Mouse (Mus musculus) 3134 (cell line): ENCODE results near the gene Suz12.
A peak's percentile ranks its signal among the peaks of the same experiment; 100 is the strongest.
"Not testable (repeated sequence)": the region's sequence is repeated elsewhere in the genome, so short reads cannot be mapped to it uniquely, and the experiment has no call there.

Experiments
- DNase-seq: peaks from one replicate; pipeline ENCODE4 v3.0.0-alpha.2; 2011; ENCODE audit warnings: low spot score; ENCODE audit not compliant: insufficient read length; ENCODE audit errors: extremely low read depth

Gene Suz12

DNA sequence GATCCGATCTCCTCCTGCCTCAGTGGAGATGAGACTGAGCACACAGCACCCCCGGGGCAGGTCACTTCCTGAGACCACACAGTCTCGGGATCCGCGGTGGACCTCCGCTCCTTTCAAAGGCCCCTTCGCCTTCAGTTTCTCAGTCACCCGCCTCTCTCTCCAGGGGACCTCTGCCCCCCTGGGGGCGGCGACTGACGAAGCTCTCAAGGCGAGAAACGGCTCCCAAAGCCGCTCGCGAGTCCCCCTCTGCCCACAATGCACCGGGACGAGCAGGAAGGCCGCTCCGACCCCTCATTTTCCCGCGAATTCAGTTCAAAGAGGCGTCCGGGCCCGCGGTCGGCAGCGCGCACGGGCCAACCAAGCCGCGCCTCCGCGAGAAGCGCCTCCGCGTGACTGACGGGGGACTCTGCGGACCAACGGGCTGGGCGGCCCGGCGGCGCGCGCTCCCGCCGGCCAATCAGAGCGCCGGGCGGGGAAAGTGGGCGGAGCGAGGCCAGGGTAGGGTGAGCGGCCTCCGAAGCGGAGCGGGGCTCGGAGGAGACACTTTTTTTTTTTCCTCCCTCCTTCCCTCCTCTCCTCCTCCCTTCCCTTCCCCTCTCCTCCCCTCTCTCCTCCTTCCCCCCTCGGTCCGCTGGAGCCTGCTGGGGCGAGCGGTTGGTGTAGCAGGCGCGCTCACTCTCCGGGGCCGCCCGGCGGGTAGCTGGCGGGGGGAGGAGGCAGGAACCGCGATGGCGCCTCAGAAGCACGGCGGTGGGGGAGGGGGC is at the start of gene Suz12:
Suz12 (plus strand) TSS at position 515 of the 764 bp plus-strand sequence.
- DNase-seq: peak; percentile 99

DNA sequence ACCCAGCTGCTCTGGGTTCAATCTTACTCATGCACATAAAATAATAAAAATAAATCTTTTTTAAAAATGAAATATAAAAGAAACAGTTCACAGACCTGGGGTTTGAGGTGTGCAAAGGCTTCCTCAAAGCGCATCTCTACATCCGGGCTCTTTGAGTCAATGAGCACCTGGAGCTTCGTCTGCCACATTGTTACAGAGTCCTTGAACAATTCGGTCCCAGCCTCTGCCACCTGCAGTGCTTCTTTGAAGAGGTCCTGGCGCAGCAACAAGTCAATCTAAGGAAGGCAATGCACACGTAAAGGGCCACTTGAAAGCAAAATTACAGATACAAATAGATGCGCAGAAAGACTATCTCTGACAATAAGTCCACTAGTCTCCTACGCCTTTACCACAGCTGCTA is 49.8 kb upstream of the Suz12 start:
- no peak for DNase-seq

DNA sequence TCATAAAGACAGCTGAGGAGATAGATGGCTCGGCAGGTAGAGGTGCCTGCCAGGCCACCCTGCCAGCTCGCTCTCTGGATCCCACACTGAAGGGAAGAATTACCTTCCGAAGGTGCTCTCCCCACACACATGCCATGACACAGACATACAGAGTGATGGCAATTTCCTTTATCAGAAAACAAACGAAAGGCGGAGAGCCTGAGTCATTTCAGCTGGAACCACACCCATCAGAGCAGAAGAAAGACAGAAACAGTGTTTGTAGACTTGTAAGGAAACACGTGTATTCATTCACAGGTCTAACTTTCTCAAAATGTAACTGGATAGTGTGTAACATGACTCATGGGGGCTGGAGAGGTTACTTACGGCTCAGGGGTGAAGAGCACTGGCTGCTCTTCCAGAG is 49.3 kb upstream of the Suz12 start:
- no peak for DNase-seq

DNA sequence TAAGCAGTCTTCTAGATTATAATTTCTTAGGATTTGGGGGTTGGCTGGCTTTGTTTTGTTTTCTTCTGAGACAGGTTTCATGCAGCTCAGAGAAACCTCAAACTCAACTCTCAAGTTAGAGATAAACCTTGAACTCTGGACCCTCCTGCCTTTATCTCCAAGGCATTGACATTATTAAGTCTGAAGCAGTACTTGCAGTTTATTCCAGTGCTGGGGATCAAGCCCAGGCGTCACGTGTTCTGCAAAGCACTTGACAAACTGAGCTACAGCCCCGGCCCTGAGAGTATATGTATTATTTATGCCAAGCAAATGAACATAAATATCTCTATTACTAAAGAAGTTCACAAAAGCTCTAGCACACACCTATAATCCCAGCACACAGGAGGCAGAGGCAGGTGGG is 45.6 kb upstream of the Suz12 start:
- no peak for DNase-seq

DNA sequence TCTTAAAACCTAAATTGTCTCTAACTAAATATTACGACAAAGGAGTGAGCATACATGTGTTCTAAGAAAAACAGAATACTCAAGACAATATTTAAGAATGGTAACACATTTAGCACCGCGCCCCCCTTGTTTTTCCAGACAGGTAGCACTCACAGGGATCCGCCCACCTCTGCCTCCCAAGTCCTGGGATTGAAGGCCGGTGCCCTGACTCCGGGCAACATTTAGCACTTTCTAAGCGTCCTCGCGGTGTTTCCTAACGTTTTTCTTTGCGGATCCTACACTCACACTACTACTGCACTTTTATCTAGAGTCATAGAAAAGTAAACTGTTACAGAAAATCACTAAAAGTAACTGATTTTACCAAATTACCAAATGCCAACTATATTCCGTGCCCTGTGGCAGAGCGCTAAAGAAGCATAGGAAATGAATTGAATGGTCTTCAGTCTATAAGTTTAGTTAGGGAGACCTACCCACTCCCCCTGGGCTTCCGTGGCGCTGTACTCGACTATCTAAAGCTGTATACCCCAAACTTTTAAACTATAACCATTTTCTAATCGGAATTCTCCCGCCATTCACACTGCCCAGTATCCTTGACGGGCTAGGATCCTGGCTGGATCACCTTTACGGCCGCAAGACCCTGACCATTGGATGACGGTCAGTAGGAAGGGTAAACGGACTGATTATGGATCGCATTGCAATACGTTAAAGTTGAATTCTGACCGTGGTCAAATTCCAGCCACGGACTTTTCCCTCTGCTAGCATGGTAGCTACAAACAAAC is 31.4 kb upstream of the Suz12 start:
- DNase-seq: no peak

DNA sequence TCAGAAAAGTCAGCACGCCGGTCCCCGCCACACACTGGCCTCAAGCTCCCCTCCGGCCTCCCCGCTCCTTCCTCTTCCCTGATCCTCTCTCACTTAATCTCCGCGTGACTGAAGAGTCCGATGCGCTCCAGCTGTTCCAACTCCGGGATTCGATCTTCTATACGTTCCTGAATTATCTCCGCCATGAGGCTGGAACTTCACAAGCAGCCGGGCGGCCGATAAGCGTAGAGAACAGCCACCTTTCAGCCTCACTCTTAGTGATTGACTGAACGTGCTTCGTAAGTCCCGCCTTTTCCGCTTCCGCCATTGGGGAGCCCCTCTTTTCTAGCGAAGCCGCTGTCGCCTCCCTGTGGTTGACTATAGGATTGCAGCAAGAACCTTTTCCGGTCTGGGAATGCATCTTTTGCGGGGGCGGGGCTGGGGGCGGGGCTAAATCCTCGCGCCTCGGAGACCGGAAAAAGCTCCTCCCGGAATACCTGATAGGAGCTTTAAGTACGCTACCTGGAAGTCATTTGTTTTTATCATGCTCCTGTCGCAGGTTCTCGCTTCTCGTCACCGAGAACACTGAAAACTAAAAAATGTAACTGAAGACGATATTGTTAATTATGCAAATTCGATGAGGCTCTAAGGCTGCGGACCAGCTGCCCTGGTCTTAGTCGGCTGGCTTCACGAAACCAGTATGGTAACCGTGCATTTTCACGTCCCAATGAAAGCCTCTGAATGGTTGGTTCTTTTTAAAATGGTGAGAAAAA is 30.6 kb upstream of the Suz12 start, which contains the start of gene Utp6:
Utp6 (minus strand) TSS at position 266 of the 752 bp plus-strand sequence.
- DNase-seq: peak; percentile 90

DNA sequence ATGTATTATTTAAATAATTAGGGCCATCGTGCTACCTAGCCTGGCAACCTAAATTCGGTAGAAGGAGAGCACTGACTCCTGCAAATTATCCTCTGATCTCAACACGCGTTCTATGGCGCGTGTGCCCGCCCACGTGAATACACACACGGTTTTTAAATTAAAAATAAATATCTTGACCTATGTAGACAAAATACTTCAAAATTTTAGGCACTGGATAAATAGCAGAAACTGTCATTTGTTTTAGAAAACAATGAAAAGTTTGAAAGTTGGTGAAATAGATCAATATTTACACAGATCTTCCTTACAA is 30.1 kb upstream of the Suz12 start:
- no peak for DNase-seq

DNA sequence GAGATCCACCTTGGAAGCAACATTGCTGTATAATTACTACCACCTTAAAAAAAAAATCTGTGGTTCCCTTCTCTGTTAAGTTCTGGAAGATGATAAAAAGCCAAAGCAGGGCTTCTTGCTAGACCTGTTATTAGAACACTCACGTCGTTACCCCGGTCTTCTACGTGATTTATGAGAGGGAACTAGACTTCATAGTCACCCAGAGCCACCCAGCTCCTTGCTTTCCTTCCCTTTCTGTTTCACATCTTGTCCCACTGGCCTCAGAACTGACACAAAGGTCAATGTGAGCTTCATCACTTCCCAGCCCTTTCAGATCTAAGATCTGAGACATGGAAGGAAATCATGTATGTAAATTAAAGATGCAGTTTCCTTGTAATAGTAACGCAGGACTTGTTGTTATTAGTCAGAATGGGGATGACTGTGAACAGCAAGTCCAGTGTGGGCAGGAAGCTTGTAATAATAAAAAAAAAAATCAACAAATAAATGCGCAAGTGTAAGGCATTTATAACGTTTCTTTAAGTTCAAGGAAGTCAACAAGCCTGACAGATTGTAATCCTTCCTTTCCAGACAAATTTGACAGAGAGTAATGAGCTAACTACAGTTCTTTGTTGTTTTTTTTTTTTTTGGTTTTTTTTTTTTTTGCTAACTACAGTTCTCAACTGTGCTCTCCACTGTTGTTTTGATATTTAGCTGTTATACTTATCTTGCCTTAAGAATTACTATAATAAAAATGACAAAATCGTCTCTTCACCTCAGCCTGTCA is 29.5 kb upstream of the Suz12 start:
- DNase-seq: no peak

DNA sequence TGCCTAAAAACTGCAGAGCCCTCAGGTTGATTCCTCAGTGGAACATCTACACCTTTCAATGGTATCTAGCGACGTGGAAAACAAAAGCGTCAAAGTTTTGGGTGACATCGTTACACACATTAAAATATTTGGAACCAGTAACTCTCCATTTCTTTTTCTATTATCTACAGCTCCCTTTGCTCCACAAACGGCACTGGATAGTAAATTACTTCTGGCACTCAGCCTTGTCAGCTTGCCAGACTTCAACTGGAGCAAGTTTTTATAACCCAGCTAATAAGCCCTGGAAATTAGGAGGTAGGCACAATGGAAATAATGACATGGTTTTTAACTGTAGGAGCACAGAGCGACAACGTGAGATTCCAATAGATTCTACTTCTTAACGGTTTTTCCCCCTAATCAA is 27.0 kb upstream of the Suz12 start:
- no peak for DNase-seq

DNA sequence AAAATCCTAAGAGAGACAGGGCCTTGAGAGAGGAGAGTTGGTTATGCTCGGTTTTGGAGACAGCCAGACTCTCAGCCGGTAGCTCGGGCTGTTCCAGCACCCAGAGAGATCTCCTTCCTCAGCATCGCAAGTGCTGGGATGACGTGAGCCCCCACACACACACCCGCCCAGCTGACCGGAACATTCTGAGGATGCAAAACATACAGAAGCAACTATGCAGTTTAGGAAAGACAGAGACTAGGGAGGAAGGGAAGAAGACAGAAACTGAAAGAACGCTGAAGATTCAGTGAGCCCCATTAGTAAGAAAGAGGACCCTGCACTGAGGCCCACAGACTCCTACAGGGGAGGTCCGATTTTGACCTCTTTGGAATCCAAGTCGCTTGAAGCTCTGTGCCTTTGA is 25.2 kb upstream of the Suz12 start:
- no peak for DNase-seq

DNA sequence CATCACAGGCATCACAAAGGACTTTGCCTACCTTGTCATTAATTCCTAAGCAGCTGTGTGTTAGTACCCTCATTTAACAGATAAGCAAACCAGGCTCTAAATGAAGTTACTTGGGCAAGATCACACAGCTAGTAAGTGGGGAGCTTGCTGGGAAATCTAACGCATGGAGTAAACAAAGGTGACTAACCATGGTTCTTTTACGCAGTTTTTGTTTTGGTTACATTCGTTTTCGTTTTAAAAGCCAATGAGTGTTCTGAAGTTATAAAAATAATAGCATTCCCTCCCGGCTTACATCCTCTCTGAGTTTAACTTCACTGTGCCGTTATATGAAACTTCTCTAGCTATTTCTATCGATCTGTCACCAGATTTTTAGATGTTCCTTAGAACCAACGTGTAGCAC is 19.8 kb upstream of the Suz12 start:
- DNase-seq: no peak

DNA sequence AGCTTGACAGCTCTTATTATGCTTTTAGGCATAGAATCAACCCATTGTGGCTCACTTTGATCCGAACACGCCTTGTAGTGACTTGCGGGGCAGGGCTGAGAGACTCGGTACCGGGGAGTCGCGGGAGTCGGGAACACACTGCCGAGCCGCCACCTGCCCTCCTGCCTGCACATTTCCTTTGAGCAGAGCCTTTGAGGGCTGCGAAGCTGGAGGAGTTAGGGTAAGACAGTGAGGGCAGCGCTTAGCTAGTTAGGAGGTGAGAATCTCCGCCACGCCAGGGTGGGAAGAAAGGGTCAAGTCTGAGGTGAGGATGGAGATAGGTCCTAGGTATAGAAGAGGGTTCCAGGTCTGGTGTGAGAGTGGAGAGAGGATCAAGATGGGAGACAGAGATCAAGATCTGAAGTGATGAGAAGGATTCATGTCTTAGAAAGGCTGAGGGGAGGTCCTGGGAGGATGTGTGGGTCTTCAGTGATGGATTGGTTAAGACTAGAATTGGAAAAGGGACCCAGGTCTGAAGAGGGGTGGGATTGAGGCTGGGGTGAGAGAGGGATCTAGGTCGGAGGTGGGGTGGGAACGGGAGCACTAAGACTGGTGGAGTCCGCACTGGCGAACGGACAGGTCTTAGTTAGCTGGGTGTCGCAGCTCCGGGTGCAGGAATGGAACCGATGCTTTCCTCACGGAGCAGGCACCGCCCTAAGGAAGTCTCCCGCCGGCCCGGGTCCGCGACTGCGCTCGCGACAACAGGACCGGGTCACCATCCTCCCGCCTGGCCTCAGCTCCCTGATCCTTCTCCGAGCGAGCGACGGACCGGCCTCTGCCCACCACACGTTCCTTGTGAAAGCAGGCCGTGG is 19.1 kb upstream of the Suz12 start:
- no peak for DNase-seq

DNA sequence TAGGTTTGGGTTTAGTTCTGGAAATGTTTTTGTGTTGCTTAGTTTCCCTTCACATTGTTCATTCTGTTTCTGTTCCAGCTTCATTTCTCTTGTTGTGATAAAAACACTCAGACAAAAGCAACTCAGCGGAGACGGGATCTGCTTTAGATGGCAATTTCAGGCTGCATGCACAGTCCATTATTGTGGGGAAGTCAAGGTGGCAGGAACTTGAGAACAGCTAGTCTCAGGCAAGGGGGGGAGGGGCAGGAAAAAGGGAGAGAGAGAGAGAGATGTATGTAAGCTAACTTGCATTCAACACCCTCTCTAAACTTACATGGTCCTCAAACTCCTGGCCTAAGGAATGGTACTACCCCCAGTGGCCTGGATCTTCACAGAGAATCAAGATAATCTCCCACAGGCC is 17.5 kb upstream of the Suz12 start:
- DNase-seq: no peak

DNA sequence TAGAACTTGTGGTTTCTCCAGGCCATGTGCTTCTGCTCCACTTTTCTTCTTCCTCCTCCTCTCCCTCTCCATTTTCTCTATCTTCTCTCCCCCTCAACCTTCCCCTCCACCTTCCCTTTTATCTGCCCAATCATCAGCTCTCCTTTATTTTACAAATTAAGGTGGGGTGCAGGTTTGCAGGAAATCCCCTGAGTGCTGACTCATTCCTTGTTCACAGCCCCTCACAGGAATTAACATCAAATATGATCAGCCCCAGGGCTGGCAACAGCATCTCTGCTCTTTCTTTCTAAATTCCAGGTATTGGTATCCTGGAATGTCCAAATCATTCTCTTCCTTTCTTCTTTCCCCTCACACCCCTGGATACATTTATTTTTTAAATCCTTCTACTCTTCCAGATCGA is 16.7 kb upstream of the Suz12 start:
- DNase-seq: no peak

DNA sequence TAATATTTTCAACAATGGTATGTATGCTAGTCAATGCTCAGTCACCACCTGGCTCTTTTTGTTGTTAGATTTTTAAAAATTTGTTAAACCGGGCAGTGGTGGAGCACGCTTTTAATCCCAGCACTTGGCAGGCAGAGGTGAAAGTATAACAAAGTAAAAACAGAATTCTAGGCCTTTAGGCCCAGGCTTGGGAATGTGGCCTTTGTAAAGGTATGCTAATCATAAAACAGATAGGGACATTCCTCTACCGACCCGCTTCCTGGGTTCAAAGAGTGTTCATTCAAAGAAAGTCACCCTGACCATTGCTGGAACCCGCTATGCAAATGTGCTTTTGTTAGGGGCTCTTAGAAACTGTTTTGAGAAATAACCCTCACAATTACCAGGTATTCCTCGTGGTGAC is 16.3 kb upstream of the Suz12 start:
- DNase-seq: not testable (repeated sequence)

DNA sequence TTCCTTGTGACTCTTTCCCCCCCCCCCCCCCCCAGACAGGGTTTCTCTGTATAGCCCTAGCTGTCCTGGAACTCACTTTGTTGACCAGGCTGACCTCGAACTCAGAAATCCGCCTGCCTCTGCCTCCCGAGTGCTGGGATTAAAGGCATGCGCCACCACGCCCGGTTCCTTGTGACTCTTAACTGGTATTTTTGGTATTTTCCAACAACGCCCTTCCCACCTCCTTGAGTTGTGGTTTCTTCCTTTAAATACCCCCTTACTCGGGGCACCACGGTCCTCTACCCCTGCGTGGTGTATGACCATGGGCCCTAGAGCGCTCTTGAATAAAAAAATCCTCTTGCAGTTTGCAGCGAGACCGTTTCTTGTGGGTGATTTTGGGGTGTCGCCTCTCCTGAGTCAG is 15.8 kb upstream of the Suz12 start:
- DNase-seq: not testable (repeated sequence)

DNA sequence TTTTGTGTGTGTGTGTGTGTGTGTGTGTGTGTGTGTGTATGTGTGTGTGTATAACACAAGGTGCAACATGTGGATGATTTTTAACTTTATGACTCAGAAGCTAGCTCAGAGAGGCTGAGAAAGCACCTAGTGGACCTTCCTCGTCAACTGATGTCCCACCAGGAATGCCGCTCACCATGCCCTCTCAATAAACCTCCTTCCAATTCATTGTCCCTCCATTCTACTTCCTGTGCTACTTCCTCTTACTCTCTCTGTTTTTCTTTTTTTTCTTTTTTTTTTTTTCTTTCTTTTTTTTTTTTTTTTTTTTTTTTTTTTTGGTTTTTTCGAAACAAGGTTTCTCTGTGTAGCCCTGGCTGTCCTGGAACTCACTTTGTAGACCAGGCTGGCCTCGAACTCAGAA is 15.2 kb upstream of the Suz12 start:
- DNase-seq: not testable (repeated sequence)

DNA sequence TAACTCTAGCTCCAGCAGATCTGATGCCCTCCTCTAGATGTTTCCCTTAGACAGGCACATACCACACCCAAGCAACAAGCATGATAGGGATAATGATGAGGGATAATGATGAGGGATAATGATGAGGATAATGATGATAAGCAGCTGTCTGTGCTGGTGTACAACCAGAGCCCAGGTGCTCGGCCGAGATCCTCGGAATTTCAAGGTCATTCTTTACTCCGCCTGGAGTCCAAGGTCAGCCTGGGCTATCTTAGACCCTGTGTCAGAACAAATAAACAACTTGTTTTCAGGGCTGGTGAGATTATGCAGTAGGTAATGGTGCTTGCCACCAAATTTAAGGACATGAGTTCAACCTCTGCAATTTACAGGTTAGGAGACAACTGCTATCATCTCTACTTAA is 6.0 kb upstream of the Suz12 start:
- no peak for DNase-seq

DNA sequence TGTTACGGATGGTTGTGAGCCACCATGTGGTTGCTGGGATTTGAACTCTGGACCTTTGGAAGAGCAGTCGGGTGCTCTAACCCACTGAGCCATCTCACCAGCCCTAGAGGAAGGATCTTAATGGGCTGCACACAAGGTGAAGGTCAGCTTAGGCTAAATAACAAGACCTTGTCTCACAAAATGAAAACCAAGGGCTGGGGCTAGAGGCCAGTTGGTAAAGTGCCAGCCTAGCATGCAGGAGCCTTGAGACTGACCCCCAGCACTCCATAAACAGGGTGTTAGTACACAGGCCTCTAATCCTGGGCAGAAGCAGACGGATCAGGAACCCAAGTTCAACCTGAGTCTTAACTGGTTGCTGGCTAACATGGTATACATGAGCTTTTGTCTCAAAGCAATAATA is 5.0 kb upstream of the Suz12 start:
- no peak for DNase-seq

DNA sequence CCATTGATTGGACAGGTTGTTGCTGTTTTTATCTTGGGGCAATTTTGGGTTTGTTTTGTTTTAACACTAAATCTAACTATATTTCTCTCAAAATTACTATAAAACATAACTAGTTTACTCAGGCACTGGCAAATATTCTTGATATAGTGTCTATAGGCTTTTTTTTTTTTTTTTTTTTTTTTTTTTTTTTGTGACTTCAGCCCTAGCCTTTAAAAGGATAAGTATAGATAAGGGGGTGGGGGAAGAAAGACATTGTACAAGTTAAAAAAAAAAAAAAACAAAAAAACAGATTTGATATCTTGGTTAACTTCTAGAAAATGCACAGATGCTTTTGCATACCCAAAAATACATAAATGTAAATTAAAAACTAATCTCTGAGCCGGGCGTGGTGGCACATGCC is 2.8 kb upstream of the Suz12 start:
- DNase-seq: no peak
